Mouse (Mus musculus) neural tube, embryonic 13.5 days (tissue): ENCODE measurements around the gene Mrln. TPM values are rescaled to one million over a fixed set of nuclear protein-coding genes. Genes with fewer than 3 reads are reported as not detected.

Experiments used
- ATAC-seq: fragments of 200-750 bp; cut with Nextera tagmentation; 2 replicates; pipeline ENCODE4 v1.8.0; 2017; ENCODE audit warnings: low read depth, mild to moderate bottlenecking, moderate TSS enrichment, moderate library complexity
- H3K27ac ChIP-seq: fragments of 300-500 bp; sonication (generic); replicated peaks from 2 replicates; pipeline ENCODE4 v1.5.1; 2015; ENCODE audit warnings: moderate library complexity, mild to moderate bottlenecking, inconsistent platforms
- H3K27me3 ChIP-seq: fragments of 300-500 bp; sonication (generic); 2 replicates; pipeline ENCODE4 v1.6.1; 2015; ENCODE audit warnings: mild to moderate bottlenecking, inconsistent platforms
- H3K36me3 ChIP-seq: fragments of 300-500 bp; sonication (generic); 2 replicates; pipeline ENCODE4 v1.6.1; 2015; ENCODE audit warnings: mild to moderate bottlenecking, inconsistent platforms
- H3K4me1 ChIP-seq: fragments of 300-500 bp; sonication (generic); replicated peaks from 2 replicates; pipeline ENCODE4 v1.6.1; 2015; ENCODE audit warnings: inconsistent platforms
- H3K4me2 ChIP-seq: fragments of 300-500 bp; sonication (generic); 2 replicates; pipeline ENCODE4 v1.6.1; 2015; ENCODE audit warnings: inconsistent platforms, mild to moderate bottlenecking, moderate library complexity
- H3K4me3 ChIP-seq: fragments of 300-500 bp; sonication (generic); 2 replicates; pipeline ENCODE4 v1.5.1; 2015; ENCODE audit warnings: mild to moderate bottlenecking, inconsistent platforms
- H3K9ac ChIP-seq: fragments of 300-500 bp; sonication (generic); 2 replicates; pipeline ENCODE4 v1.6.1; 2015; ENCODE audit warnings: moderate library complexity, mild to moderate bottlenecking, inconsistent platforms
- H3K9me3 ChIP-seq: fragments of 300-500 bp; sonication (generic); 2 replicates; pipeline ENCODE4 v1.6.1; 2016; ENCODE audit warnings: inconsistent platforms
- WGBS: fragments of 180-500 bp; shearing (Covaris S2); methylation state at CpG from one replicate; pipeline ENCODE4 v1.1.7; 2015; 5-methylcytosine and 5-hydroxymethylcytosine counted together
- polyA plus RNA-seq: library from polyadenylated mRNA; unstranded; fragments of >200 nt; fragmentation: Nextera tagmentation; extraction: Ambion mirVana; gene quantifications from 2 replicates; pipeline ENCODE4 v1.2.1, GENCODE M21; 2015

The Mrln gene
- polyA plus RNA-seq, 1 experiment from 2014 or later: 1.7 TPM

DNA sequence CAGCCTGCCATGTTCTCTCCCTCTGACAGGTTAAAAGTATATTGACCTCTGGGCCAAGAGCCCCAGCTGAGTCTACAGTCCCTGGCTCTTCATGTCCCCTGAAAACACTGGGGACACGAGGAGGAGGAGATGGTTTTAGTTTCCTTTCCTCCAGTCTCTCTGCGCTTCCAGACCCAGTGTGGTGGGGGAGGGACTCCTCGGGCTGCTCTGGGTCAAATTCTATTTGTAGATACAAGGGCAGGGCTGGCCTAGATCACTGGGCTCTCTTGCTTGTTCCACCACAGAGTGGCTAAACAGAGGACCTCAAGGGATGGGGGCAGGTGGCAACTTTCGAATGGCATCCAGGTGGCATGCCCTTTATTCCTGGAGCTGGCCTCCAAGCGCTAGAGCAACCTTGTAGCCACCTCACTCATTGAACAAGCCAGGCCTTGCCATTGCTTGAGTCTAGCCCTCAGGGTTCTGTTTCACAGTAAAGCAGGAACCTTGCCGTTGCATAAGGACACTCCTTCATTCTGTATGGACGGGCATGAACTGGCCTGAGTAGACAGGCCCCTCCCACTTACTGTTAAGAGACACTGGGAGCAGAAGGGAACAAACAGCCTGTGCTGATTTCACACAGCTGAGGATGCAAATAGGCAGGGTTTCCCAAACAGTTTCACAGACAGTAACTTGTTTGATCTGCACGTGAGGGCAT is 38.4 kb downstream of the Mrln start:
- H3K36me3 ChIP-seq: no peaks in the 10 kb centered on the region
- H3K27me3 ChIP-seq: peaks cover 39% of the 10 kb centered on the region
- H3K9ac ChIP-seq: no peak overlapping the region
- H3K4me2 ChIP-seq: no peak overlapping the region
- ATAC-seq: no peak
- peaks cover 16% of the 10 kb centered on the region for H3K4me1 ChIP-seq
- no peak overlapping the region for H3K4me3 ChIP-seq
- 57% methylated on average over 8 of the region's 8 CpGs for WGBS
- no peak overlapping the region for H3K27ac ChIP-seq
- 0 out of 2 replicates have a peak, but pooled peaks cover 2% of the 10 kb centered on the region for H3K9me3 ChIP-seq

DNA sequence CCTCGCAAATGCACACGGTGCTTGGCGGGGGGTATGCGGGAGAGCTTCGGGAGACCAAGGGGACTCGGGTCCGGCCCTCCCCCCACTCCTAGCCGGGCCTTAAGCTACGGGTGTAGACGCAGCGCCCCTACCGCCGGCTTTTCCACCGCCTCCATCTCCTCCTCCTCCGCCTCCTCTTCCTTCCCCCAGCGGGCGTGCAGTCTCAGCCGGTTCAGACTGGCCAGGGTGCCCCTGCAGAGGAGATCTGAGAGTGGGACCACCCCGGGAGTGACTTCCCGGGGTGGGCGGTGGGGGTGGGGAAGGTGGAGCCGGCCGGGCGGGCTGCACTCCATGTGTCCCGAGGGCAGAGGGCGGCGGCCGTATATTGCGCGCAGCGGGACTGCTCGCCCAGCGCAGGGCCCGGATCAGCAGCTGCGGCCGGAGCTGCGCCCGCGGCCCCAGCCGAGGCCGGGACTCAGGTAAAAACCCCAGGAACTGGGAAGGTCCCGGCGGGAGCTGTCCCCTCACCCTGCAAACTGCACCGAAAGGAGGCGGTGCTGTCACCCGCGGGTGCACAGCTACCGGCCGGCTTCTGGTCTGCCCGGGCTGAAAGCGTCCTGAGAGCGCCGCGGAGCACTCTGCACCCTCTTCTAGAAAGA is 40.6 kb downstream of the Mrln start, which contains the start of gene Slc16a9:
Gene Slc16a9, plus strand, starts transcription at position 180 of the 638 bp plus-strand sequence.
- Histone ChIP-seq H3K4me2 (peak within 1 kb of the TSS; percentile 91), H3K4me3 (peak within 1 kb of the TSS; percentile 61), H3K27ac (no peak within 1 kb of the TSS), H3K36me3 (no peaks in the 10 kb centered on the region), H3K9ac (peak within 1 kb of the TSS; percentile 78), H3K4me1 (peaks cover 16% of the 10 kb centered on the region), H3K27me3 (peaks cover 39% of the 10 kb centered on the region), H3K9me3 (0 out of 2 replicates have a peak, but pooled peaks cover 2% of the 10 kb centered on the region)
- under 1% methylated on average over 52 of the region's 54 CpGs for WGBS
- ATAC-seq: peak; percentile 96

DNA sequence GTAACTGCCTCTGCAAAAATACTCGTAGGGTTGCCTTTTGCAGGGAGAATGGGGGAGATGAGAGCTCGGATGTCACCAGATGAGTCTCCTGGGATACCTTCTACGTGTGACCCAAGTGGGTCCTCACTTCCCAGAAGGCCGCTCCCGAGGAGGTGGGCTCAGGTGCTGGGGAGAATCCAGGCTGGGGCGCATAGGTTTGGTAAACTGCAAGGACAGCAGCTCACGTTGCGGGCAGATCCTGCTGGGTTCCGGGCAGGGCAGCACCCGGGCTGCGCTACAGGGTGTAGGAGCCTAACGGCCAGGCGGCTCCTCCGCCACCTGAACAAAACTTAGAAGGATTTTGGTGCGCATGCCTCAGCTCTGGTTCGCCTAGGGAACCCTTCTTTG is 41.1 kb downstream of the Mrln start:
- Histone ChIP-seq H3K4me2 (peak overlapping the region; percentile 91), H3K9me3 (0 out of 2 replicates have a peak, but pooled peaks cover 2% of the 10 kb centered on the region), H3K27ac (no peak overlapping the region), H3K9ac (peak overlapping the region; percentile 78), H3K36me3 (no peaks in the 10 kb centered on the region), H3K27me3 (peaks cover 39% of the 10 kb centered on the region), H3K4me1 (peaks cover 16% of the 10 kb centered on the region), H3K4me3 (peak overlapping the region; percentile 61)
- WGBS: 0% methylated on average over 16 of the region's 16 CpGs
- ATAC-seq: peak; percentile 45; the same call in 1 of the 2 replicates

DNA sequence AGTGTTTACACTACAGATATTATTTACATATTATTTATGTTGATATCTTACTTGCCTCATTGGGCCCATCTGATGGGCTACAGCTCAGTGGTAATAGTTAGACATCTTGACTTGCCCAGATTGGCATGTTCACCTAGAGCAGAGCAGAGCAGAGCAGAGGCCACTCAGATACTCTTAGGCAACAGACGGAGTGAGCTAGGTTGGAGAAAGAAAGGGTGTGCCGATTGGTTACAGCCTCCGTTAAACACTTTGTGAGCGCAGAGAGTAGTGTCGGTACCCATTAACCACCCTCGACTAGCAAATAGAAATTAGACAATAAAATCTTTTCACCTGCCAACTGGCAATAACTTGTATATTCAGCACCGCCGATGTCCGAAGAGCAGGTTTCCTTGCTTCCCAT is 41.6 kb downstream of the Mrln start:
- ATAC-seq: no peak
- H3K36me3 ChIP-seq: no peaks in the 10 kb centered on the region

DNA sequence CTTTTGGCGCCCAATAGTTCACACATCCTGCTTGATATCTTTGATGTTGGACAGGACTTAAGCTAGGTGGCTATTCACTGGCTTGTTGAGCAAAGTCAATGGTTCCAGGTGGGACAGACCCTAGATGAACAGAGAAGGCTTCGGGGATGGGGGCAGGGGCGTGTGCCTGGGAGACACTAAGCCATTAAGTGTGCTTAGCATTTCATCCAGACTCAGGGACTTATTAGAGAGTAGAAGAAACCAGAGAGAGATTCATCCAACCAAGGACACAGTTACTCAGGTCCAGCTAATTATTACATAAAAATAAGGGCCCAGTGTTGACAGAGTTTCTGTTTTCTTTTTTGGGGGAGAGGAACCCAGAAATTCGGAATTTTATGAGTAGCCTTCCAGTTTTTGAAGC is 45.9 kb downstream of the Mrln start:
- ATAC-seq: no peak
- Histone ChIP-seq H3K36me3 (no peaks in the 10 kb centered on the region), H3K4me1 (peaks cover 10% of the 10 kb centered on the region), H3K27ac (no peak overlapping the region), H3K9ac (no peak overlapping the region), H3K9me3 (no peaks in the 10 kb centered on the region), H3K4me2 (no peak overlapping the region), H3K4me3 (no peak overlapping the region), H3K27me3 (peaks cover 18% of the 10 kb centered on the region)
- 90% methylated on average over 4 of the region's 4 CpGs for WGBS

More for the DNA sequence above, 41.6 kb downstream of the Mrln start:
- H3K4me1 ChIP-seq: peaks cover 16% of the 10 kb centered on the region
- H3K4me2 ChIP-seq: peak overlapping the region; percentile 91
- peak overlapping the region; percentile 78; the same call in 1 of the 2 replicates for H3K9ac ChIP-seq
- WGBS: 18% methylated on average over 9 of the region's 9 CpGs
- H3K27me3 ChIP-seq: peaks cover 39% of the 10 kb centered on the region
- H3K9me3 ChIP-seq: 0 out of 2 replicates have a peak, but pooled peaks cover 2% of the 10 kb centered on the region
- no peak overlapping the region for H3K27ac ChIP-seq
- H3K4me3 ChIP-seq: peak overlapping the region; percentile 61

DNA sequence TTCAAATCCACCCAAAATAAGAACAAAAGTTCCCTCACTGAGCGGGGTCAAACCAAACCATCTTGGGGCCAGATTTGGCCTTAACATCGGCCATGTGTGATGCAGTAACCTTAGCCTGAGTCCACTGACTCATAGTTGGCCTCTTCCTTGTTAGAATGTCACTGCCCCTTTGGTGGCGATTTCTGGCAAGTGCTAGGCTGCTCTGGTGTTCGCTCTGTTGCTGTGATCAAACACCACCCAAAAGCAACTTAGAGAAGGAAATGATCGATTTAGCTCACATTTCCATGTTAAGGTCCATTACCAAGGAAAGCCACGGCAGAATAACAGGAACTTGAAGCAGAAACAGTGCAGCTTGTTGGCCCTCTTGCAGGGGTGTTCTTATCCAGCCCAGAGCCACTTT is 46.3 kb downstream of the Mrln start:
- no peak overlapping the region for H3K4me2 ChIP-seq
- H3K27me3 ChIP-seq: peaks cover 13% of the 10 kb centered on the region
- H3K4me1 ChIP-seq: peaks cover 6% of the 10 kb centered on the region
- no peak overlapping the region for H3K4me3 ChIP-seq
- H3K9ac ChIP-seq: no peak overlapping the region
- no peak overlapping the region for H3K27ac ChIP-seq
- 90% methylated on average over 6 of the region's 6 CpGs for WGBS
- H3K36me3 ChIP-seq: no peaks in the 10 kb centered on the region
- ATAC-seq: no peak
- no peaks in the 10 kb centered on the region for H3K9me3 ChIP-seq

DNA sequence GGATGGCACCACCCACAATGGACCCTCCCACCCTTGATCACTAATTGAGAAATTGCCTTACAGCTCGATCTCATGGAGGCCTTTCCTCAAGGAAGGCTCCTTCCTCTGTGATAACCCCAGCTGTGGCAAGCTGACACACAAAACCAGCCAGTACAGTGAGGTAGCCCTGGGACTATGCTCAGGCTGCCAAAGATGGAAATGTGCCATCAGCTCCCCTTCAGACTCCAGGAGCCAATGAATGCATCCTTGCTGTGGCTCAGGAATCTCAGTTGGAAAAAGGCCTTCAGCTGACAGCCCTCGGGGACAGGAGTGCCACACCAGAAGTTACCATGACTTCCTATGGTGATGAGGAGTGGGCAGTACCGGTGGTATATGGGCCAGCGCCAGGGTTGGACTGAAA is 50.2 kb downstream of the Mrln start:
- Histone ChIP-seq H3K27me3 (no peaks in the 10 kb centered on the region), H3K9ac (no peak overlapping the region), H3K4me1 (no peaks in the 10 kb centered on the region), H3K36me3 (no peaks in the 10 kb centered on the region), H3K4me3 (no peak overlapping the region), H3K27ac (no peak overlapping the region), H3K9me3 (no peaks in the 10 kb centered on the region), H3K4me2 (no peak overlapping the region)
- ATAC-seq: no peak
- 65% methylated on average over 4 of the region's 4 CpGs for WGBS

DNA sequence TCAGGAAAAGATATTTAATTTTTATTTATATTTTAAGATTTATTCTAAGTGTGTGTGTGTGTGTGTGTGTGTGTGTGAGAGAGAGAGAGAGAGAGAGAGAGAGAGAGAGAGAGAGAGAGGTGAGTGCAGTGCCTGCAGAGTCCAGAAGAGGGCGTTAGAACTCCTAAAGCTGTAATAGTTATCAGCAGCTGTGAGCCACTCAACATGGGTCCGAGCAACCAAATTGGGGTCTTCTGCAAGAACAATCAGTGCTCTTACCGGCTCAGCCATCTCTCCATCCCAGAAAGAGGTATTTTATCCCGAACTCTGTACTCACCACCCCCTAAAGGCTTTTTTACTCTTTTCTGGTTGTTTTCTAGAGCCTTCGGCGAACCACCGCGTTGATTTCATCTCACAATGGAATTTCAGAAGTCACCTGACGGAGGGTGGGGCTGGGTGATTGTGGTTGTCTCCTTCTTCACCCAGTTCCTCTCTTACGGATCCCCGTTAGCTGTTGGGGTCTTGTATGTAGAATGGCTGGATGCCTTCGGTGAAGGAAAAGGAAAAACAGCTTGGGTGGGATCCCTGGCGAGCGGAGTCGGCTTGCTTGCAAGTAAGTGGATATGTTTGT is 51.2 kb downstream of the Mrln start:
- WGBS: 84% methylated on average over 15 of the region's 15 CpGs
- no peak overlapping the region for H3K9ac ChIP-seq

DNA sequence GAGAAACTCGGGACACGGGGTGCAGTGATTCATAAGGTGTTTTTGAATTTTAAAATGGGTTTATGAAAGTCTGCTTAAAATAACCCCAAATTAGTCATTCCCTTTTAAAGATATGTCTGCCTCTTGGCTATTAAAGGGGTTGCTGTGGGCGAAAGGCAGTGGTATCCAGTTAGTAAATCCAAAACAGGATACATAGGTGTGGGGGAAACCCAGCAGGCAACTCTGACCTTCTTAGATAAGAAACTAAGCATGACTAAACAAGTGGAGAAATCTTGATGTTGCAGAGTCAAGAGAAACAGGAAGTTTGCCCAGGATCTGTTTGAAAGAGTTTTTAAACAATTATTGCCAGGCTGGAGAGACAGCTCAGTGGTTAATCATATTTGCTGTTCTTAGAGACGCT is 52.6 kb downstream of the Mrln start:
- 87% methylated on average over 4 of the region's 4 CpGs for WGBS
- Histone ChIP-seq H3K36me3 (no peaks in the 10 kb centered on the region), H3K4me3 (no peak overlapping the region), H3K27ac (no peak overlapping the region), H3K4me1 (no peaks in the 10 kb centered on the region), H3K9ac (no peak overlapping the region), H3K9me3 (no peaks in the 10 kb centered on the region), H3K4me2 (no peak overlapping the region), H3K27me3 (no peaks in the 10 kb centered on the region)
- no peak for ATAC-seq

More for the DNA sequence above, 51.2 kb downstream of the Mrln start:
- Histone ChIP-seq H3K9me3 (no peaks in the 10 kb centered on the region), H3K4me1 (no peaks in the 10 kb centered on the region), H3K36me3 (no peaks in the 10 kb centered on the region), H3K4me3 (no peak overlapping the region), H3K27me3 (no peaks in the 10 kb centered on the region), H3K27ac (no peak overlapping the region), H3K4me2 (no peak overlapping the region)
- no peak for ATAC-seq

DNA sequence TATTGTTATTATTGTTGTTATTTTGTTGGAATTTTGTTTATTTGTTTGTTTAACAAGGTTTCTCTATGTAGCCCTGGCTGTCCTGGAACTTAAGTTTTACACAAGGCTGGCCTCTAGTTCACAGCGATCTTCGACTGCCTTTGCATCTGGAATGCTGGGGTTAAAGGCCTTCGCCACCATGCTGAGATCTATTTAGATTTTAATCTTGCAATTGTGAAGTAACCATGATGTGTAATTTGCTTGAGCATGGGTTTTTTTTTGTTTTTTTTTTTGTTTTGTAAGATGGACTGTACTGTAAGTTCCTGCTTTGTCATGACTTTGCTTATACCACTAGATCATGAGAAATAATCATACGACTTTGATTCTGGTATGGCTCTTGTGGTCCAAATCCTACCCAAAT is 56.4 kb downstream of the Mrln start:
- Histone ChIP-seq H3K27me3 (no peaks in the 10 kb centered on the region), H3K27ac (no peak overlapping the region), H3K9me3 (no peaks in the 10 kb centered on the region), H3K4me1 (no peaks in the 10 kb centered on the region), H3K9ac (no peak overlapping the region), H3K36me3 (no peaks in the 10 kb centered on the region), H3K4me2 (no peak overlapping the region), H3K4me3 (no peak overlapping the region)
- no peak for ATAC-seq
- 64% methylated on average over 4 of the region's 4 CpGs for WGBS

DNA sequence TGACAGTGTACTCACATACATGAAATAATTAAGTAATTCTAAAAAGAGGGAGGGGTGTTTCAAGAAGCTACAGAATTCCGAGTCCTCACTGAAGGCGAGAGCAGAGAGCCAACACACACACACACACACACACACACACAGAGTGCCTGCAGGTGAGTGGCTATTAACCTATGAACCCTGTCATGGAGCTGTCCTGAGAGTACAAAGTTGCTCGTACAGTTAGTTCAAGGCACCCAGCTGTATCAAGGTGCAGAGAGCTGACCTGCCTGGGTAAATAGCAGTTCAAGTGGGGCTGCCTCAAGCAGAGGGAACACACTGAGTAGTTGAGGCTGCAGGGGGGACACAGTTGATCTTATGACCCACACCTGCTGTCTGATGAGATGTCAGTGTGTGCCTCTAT is 57.6 kb downstream of the Mrln start:
- Histone ChIP-seq H3K36me3 (no peaks in the 10 kb centered on the region), H3K4me3 (no peak overlapping the region), H3K9ac (no peak overlapping the region), H3K27me3 (no peaks in the 10 kb centered on the region), H3K27ac (no peak overlapping the region), H3K4me1 (no peaks in the 10 kb centered on the region), H3K9me3 (no peaks in the 10 kb centered on the region), H3K4me2 (no peak overlapping the region)
- 87% methylated on average over 3 of the region's 3 CpGs for WGBS
- no peak for ATAC-seq

DNA sequence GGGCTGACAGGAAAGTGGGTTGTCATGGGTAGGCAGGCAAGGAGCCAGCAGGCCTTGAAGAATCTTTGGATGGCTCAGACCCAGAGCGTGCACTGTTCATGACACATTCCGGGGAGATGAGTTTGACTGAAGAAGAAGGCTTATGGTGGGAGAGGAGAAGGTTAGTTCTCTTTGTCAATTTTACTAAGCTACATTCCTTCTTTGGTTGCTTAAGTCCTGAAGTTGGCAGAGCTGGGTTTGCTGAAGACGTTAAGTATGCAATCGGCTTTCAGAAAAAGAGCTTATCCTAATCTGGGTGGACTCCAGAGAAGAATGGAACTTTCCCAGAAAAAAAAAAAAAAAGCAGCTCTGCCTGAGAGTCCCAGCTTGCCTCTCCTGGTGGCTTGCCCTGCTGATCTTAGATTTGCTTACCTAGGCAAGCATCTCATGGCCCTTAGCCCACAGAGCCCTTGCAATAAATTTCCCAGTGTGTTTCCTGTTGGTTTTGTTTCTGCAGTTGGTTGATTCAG is 59.3 kb downstream of the Mrln start:
- Histone ChIP-seq H3K9ac (no peak overlapping the region), H3K27ac (no peak overlapping the region), H3K4me3 (no peak overlapping the region), H3K9me3 (no peaks in the 10 kb centered on the region), H3K4me1 (no peaks in the 10 kb centered on the region), H3K36me3 (no peaks in the 10 kb centered on the region), H3K4me2 (no peak overlapping the region), H3K27me3 (no peaks in the 10 kb centered on the region)
- ATAC-seq: no peak
- WGBS: 84% methylated on average over 4 of the region's 4 CpGs
